ENCODE assay signal across 16 mouse cellular contexts in the genomic region with DNA sequence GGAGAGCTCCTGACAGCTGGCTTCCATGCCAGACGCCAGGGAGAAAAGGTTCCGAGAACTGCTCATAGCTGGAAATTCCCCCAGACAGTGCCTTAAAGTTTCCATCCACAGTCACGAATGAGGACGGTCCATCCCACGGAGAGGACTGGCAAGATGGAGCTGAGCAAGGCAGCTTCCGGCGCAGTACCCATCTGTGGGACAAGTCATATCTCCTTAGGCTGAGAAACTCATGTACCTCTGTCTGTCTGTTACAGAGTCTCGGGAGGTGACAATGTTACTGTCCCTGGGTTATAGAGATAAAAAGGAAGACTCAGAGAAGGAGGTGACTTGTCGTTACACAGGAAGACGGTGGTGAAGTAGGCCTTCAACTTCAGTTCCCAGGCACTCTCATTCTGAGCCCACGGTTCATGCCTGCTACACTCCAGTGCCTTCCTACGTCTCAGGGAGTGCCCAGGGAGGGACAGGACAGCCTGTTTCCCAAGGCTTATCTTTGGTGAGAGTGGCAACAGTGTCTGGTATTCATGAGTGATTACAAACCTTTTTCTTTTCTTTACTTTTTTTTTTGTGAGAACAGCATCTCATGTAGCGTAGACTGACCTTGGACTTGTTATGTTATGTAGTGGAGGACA. TPM values are rescaled to one million over a fixed set of nuclear protein-coding genes. Genes with fewer than 3 reads are reported as not detected.
A peak's percentile ranks its signal among the peaks of the same experiment; 100 is the strongest.
DNase-seq lines count a peak whose midpoint lies in the region; ATAC-seq and TF ChIP-seq lines count a peak whose summit lies in the region.
"Had no signal": no experiment of that assay in that cellular context is flagged by ENCODE, and none has a peak within 500 bp of the region (broad histone marks: within the 10 kb centered on the region; RNA-seq: fewer than 3 reads in every experiment).

No protein-coding gene starts in this region.

- TF ChIP-seq POLR2A in MEL (IDR thresholded peaks at IDR 0.05; ENCODE audit: control insufficient read depth in 1 of 2, insufficient read depth in 1 of 2, low read depth in 1 of 2, low read length in 2 of 2, poor library complexity in 1 of 2) = peak in 1 of 2 experiments; percentile 30; a peak in 1 of 4 replicates

- WGBS in liver, embryonic 16.5 days (ENCODE audit: insufficient replicate concordance) = 25% methylated on average over 13 of the region's 13 CpGs

- H3K4me3 ChIP-seq in megakaryocyte, embryonic 14.5 days (replicated peaks) = peak overlapping the region; percentile 76
- H3K4me3 ChIP-seq in MEL (ENCODE audit: control insufficient read depth in 1 of 2, insufficient read depth in 1 of 2, low read depth in 2 of 2, low read length in 2 of 2) = no peak overlapping the region
- peak overlapping the region; percentile 33 for H3K4me3 ChIP-seq in erythroblast, embryonic 14.5 days (replicated peaks)
- no peak overlapping the region for H3K4me3 ChIP-seq in liver, embryonic 16.5 days (ENCODE audit: low read depth, low read length)
- H3K4me3 ChIP-seq: embryonic facial prominence, embryonic 15.5 days; forebrain, embryonic 15.5 days had no signal

- peak; percentile 58 to 77 for TF ChIP-seq EP300 in MEL (IDR thresholded peaks at IDR 0.05; ENCODE audit: low read depth in 1 of 2, low read length in 2 of 2)

- peak overlapping the region; percentile 10; the same call in 1 of the 2 replicates for H3K9ac ChIP-seq in MEL (ENCODE audit: control insufficient read depth, low read depth, low read length, poor library complexity, severe bottlenecking)
- peak overlapping the region; percentile 19; the same call in 1 of the 2 replicates for H3K9ac ChIP-seq in liver, embryonic 16.5 days (ENCODE audit: low read depth, low read length)
- H3K9ac ChIP-seq: embryonic facial prominence, embryonic 15.5 days; forebrain, embryonic 15.5 days had no signal

- H3K36me3 ChIP-seq in megakaryocyte, embryonic 14.5 days (replicated peaks; ENCODE audit: low read length) = peaks cover 48% of the 10 kb centered on the region
- H3K36me3 ChIP-seq in MEL (ENCODE audit: control insufficient read depth in 1 of 2, insufficient read depth in 2 of 2, low read length in 2 of 2) = peaks cover 0 to 72% of the 10 kb centered on the region in 2 experiments; a peak in 3 of 4 replicates
- H3K36me3 ChIP-seq in erythroblast, embryonic 14.5 days (ENCODE audit: control insufficient read depth) = peaks cover 60% of the 10 kb centered on the region
- H3K36me3 ChIP-seq in liver, embryonic 16.5 days (ENCODE audit: control insufficient read depth, insufficient read depth) = no peaks in the 10 kb centered on the region
- H3K36me3 ChIP-seq: embryonic facial prominence, embryonic 15.5 days; forebrain, embryonic 15.5 days had no signal

- peak overlapping the region; percentile 48 for H3K27ac ChIP-seq in MEL (ENCODE audit: control insufficient read depth, low read depth, low read length)
- H3K27ac ChIP-seq in liver, embryonic 16.5 days (ENCODE audit: low read length) = peak overlapping the region; percentile 51
- H3K27ac ChIP-seq: embryonic facial prominence, embryonic 15.5 days; forebrain, embryonic 15.5 days had no signal

- peaks cover 37% of the 10 kb centered on the region for H3K79me2 ChIP-seq in MEL (ENCODE audit: control insufficient read depth, insufficient read depth, low read length, poor library complexity)

- ATAC-seq in megakaryocyte, adult 5-6 weeks (ENCODE audit: poor library complexity, severe bottlenecking) = no peak
- ATAC-seq in liver, embryonic 16.5 days (ENCODE audit: low read depth) = peak; percentile 63
- ATAC-seq: forebrain, embryonic 15.5 days had no signal

- TF ChIP-seq RAD21 in MEL (IDR thresholded peaks at IDR 0.05; ENCODE audit: low read depth, low read length) = no peak

- peak overlapping the region; percentile 44 for H3K4me2 ChIP-seq in liver, embryonic 16.5 days (ENCODE audit: low read depth, low read length)
- H3K4me2 ChIP-seq: embryonic facial prominence, embryonic 15.5 days; forebrain, embryonic 15.5 days; heart, embryonic 11.5 days had no signal

- H3K9me3 ChIP-seq in megakaryocyte, embryonic 14.5 days = no peaks in the 10 kb centered on the region
- H3K9me3 ChIP-seq in MEL (replicated peaks; ENCODE audit: insufficient read depth, low read length) = no peaks in the 10 kb centered on the region
- H3K9me3 ChIP-seq in erythroblast, embryonic 14.5 days (ENCODE audit: control insufficient read depth, low read length) = no peaks in the 10 kb centered on the region
- no peaks in the 10 kb centered on the region for H3K9me3 ChIP-seq in liver, embryonic 16.5 days (replicated peaks; ENCODE audit: control insufficient read depth, low read length)
- H3K9me3 ChIP-seq: embryonic facial prominence, embryonic 15.5 days; forebrain, embryonic 15.5 days had no signal

- no peak for TF ChIP-seq CTCF in MEL (IDR thresholded peaks at IDR 0.05 in 2 of 3, conservative IDR thresholded peaks at IDR 0.05 in 1 of 3; ENCODE audit: control insufficient read depth in 1 of 3, insufficient read depth in 1 of 3, low read depth in 2 of 3, low read length in 3 of 3, poor library complexity in 1 of 3, severe bottlenecking in 1 of 3)

- DNase-seq in MEL (ENCODE audit: low read depth, low spot score) = peak; percentile 83
- DNase-seq in urinary bladder, postnatal 25 days (ENCODE audit: low spot score) = no peak
- no peak for DNase-seq in spleen, adult 12 weeks (ENCODE audit: low spot score)
- no peak for DNase-seq in layer of hippocampus, postnatal 10 days (ENCODE audit: low spot score in 2 of 2)
- DNase-seq: adrenal gland, postnatal 36 days; gastrocnemius, postnatal 14 days; heart, postnatal 4 days; kidney, adult 11 months; thymus, postnatal 25 days had no signal

- H3K4me1 ChIP-seq in megakaryocyte, embryonic 14.5 days = peaks cover 100% of the 10 kb centered on the region
- H3K4me1 ChIP-seq in MEL (ENCODE audit: control insufficient read depth in 1 of 2, insufficient read depth in 2 of 2, low read length in 2 of 2) = peaks cover 31 to 79% of the 10 kb centered on the region in 2 experiments
- H3K4me1 ChIP-seq in erythroblast, embryonic 14.5 days (ENCODE audit: control insufficient read depth) = peaks cover 88% of the 10 kb centered on the region
- H3K4me1 ChIP-seq in liver, embryonic 16.5 days (ENCODE audit: control insufficient read depth, low read depth, low read length) = peaks cover 76% of the 10 kb centered on the region
- H3K4me1 ChIP-seq: embryonic facial prominence, embryonic 15.5 days had no signal

- no peaks in the 10 kb centered on the region for H3K27me3 ChIP-seq in megakaryocyte, embryonic 14.5 days (replicated peaks)
- no peaks in the 10 kb centered on the region for H3K27me3 ChIP-seq in MEL (ENCODE audit: control insufficient read depth in 1 of 2, insufficient read depth in 2 of 2, low read length in 2 of 2)
- no peaks in the 10 kb centered on the region for H3K27me3 ChIP-seq in erythroblast, embryonic 14.5 days (ENCODE audit: control insufficient read depth)
- H3K27me3 ChIP-seq in liver, embryonic 16.5 days (ENCODE audit: control insufficient read depth, insufficient read depth, low read depth, low read length) = no peaks in the 10 kb centered on the region
- H3K27me3 ChIP-seq: embryonic facial prominence, embryonic 15.5 days; forebrain, embryonic 15.5 days had no signal

TF ChIP-seq in MEL, 35 proteins besides CTCF, POLR2A, EP300 and RAD21 (continues in another document):
- TF ChIP-seq ZNF384 (IDR thresholded peaks at IDR 0.05; ENCODE audit: low read depth, low read length) (no peak), USF1 (IDR thresholded peaks at IDR 0.05; ENCODE audit: low read depth, low read length) (no peak), ZC3H11A (IDR thresholded peaks at IDR 0.05; ENCODE audit: low read depth, low read length) (no peak), TAL1 (IDR thresholded peaks at IDR 0.05; ENCODE audit: low read length) (peak; percentile 83), MXI1 (IDR thresholded peaks at IDR 0.05; ENCODE audit: low read depth, low read length) (peak; percentile 82), MYB (IDR thresholded peaks at IDR 0.05; ENCODE audit: low read depth, low read length) (0 out of 2 replicates have a peak, but pooled peaks have one; percentile 10), POLR2AphosphoS2 (IDR thresholded peaks at IDR 0.05; ENCODE audit: low read length) (no peak), MAZ (IDR thresholded peaks at IDR 0.05; ENCODE audit: low read depth, low read length) (no peak), ETS1 (IDR thresholded peaks at IDR 0.05; ENCODE audit: low read depth, low read length) (peak; percentile 48; the same call in 1 of the 2 replicates)

RNA-seq across cellular contexts. Expression of a gene that starts 27.4 kb away (rescaled TPM):
- polyA plus RNA-seq in megakaryocyte, embryonic 14.5 days (2012; ENCODE audit: insufficient read depth, low replicate concordance) = 5.7 and 22.3 TPM in 2 replicates
- total RNA-seq in megakaryocyte, adult 5-6 weeks (2015) = 32.6 and 45.0 TPM in 2 replicates
- 40.7 and 48.4 TPM in 2 replicates for total RNA-seq in megakaryocyte, adult 5-6 weeks (2017)
- 27.7 and 28.6 TPM in 2 replicates for total RNA-seq in MEL (2012; rRNA removed)
- 10 to 100 TPM in 1 of 2 experiments, not detected in 1; 52.5 TPM for polyA plus RNA-seq in MEL (2012; ENCODE audit: insufficient read depth in 1 of 2, insufficient read length in 2 of 2, low read depth in 1 of 2, low replicate concordance in 2 of 2, missing spikeins in 1 of 2)
- 1.5 and 2.5 TPM in 2 replicates for polyA plus RNA-seq in erythroblast, embryonic 14.5 days (2012)
- polyA plus RNA-seq in liver, embryonic 16.5 days (2015; fragmentation: Nextera tagmentation; extraction: Ambion mirVana) = 32.7 and 39.1 TPM in 2 replicates
- 10 to 100 TPM; 37.8 to 38.9 TPM for total RNA-seq in layer of hippocampus, postnatal 10 days (2021)

RNA-seq across cellular contexts. Expression of a gene that starts 32.8 kb away (rescaled TPM):
- polyA plus RNA-seq in megakaryocyte, embryonic 14.5 days (2012; ENCODE audit: insufficient read depth, low replicate concordance) = 15.2 and 34.3 TPM in 2 replicates
- 22.8 and 25.4 TPM in 2 replicates for total RNA-seq in megakaryocyte, adult 5-6 weeks (2015)
- 24.5 and 24.9 TPM in 2 replicates for total RNA-seq in megakaryocyte, adult 5-6 weeks (2017)
- 15.5 and 17.8 TPM in 2 replicates for total RNA-seq in MEL (2012; rRNA removed)
- 10 to 100 TPM; 28.9 to 37.8 TPM for polyA plus RNA-seq in MEL (2012; ENCODE audit: insufficient read depth in 1 of 2, insufficient read length in 2 of 2, low read depth in 1 of 2, low replicate concordance in 2 of 2, missing spikeins in 1 of 2)
- polyA plus RNA-seq in erythroblast, embryonic 14.5 days (2012) = 3.1 and 3.6 TPM in 2 replicates
- 8.5 and 10.1 TPM in 2 replicates for polyA plus RNA-seq in liver, embryonic 16.5 days (2015; fragmentation: Nextera tagmentation; extraction: Ambion mirVana)
- total RNA-seq in layer of hippocampus, postnatal 10 days (2021) = 10 to 100 TPM; 20.6 to 24.1 TPM

RNA-seq across cellular contexts. Expression of a gene that starts 54.5 kb away (rescaled TPM):
- polyA plus RNA-seq in megakaryocyte, embryonic 14.5 days (2012; ENCODE audit: insufficient read depth, low replicate concordance) = 2.2 and 29.0 TPM in 2 replicates
- total RNA-seq in megakaryocyte, adult 5-6 weeks (2015) = 58.3 and 58.6 TPM in 2 replicates
- 88.3 and 100 TPM in 2 replicates for total RNA-seq in megakaryocyte, adult 5-6 weeks (2017)
- 136 and 144 TPM in 2 replicates for total RNA-seq in MEL (2012; rRNA removed)
- 100 to 1,000 TPM; 127 to 295 TPM for polyA plus RNA-seq in MEL (2012; ENCODE audit: insufficient read depth in 1 of 2, insufficient read length in 2 of 2, low read depth in 1 of 2, low replicate concordance in 2 of 2, missing spikeins in 1 of 2)
- 2.5 and 3.6 TPM in 2 replicates for polyA plus RNA-seq in erythroblast, embryonic 14.5 days (2012)
- 49.4 and 54.4 TPM in 2 replicates for polyA plus RNA-seq in liver, embryonic 16.5 days (2015; fragmentation: Nextera tagmentation; extraction: Ambion mirVana)
- total RNA-seq in layer of hippocampus, postnatal 10 days (2021) = 10 to 100 TPM; 36.8 to 41.3 TPM

Comparison
In these comparisons a context has a peak if more than half of its experiments do, and no peak if none do; other contexts are left out.
1. H3K4me3 ChIP-seq: peak in megakaryocyte, embryonic 14.5 days (single experiment) and erythroblast, embryonic 14.5 days (single experiment); none in MEL (0 of 2) and liver, embryonic 16.5 days (single experiment).